Mouse (Mus musculus): Measurements from ENCODE around the gene Gucy2c. TPM values are rescaled to one million over a fixed set of nuclear protein-coding genes. Genes with fewer than 3 reads are reported as not detected.
A peak's percentile ranks its signal among the peaks of the same experiment; 100 is the strongest.

Gucy2c gene
- 72.4 and 75.1 TPM in 2 replicates for polyA plus RNA-seq (2015; fragmentation: Nextera tagmentation; extraction: Ambion mirVana)

DNA sequence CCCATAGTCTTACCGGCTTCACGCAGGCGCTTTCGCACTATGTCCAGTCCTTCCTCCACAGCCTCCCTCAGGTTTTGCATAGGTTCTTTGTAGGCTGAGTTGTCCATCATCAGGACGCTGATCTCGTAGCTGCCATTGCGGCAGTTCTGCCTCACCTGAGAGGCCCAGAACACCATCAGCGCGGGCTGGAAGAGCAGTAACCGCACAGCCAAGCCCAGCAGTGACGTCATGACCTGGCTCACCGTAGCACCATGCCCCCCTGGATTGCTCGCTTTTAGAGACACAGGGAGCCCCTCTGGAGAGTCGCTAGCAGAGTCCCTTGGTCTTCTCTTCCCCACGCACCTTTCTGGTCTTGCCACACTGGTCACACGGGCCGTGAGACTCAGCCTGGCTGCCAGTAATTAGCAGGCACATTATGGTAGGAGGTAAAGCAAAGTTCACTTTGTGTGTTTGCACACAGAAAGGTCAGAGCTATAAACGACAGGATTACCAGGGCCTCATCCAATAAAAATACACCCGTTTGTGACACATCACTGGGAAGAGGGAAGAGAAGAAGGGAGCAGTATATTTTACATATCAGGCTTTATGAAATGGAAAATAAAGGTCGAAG, at the start of gene Gucy2c:
Gene Gucy2c, minus strand, starts transcription at position 389 of the 610 bp plus-strand sequence.
- H3K4me3 ChIP-seq (replicated peaks): peak within 1 kb of the TSS; percentile 41
- H3K4me2 ChIP-seq (replicated peaks): peak within 1 kb of the TSS; percentile 38
- no peaks in the 10 kb centered on the region for H3K27me3 ChIP-seq (replicated peaks)
- peak; percentile 92 for ATAC-seq
- H3K9ac ChIP-seq: peak within 1 kb of the TSS; percentile 13
- no peaks in the 10 kb centered on the region for H3K36me3 ChIP-seq
- H3K4me1 ChIP-seq (replicated peaks): 0 out of 2 replicates have a peak, but pooled peaks cover 5% of the 10 kb centered on the region
- 59% methylated on average over 20 of the region's 20 CpGs for WGBS
- H3K27ac ChIP-seq: peak within 1 kb of the TSS; percentile 88
- H3K9me3 ChIP-seq: no peaks in the 10 kb centered on the region

DNA sequence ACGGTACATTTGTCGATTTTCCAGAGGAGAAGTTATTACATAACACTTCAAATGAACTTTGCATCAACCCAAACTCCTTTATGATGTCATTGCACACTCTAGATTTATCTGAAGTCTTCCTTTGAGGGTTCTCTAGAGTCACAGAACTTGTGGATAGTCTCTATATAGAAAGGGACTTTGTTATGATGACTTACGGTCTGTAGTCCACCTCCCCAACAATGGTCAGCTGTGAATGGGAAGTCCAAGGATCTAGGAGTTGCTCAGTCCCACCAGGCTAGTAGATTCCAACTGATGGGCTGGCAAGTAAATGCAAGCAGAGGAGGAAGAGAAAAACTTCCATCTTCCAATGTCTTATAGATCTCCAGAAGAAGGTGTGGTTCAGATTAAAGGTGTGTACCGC, 47.1 kb upstream of the Gucy2c start:
- no peaks in the 10 kb centered on the region for H3K9me3 ChIP-seq
- H3K27ac ChIP-seq: peak overlapping the region; percentile 51; the same call in 1 of the 2 replicates
- peaks cover 3% of the 10 kb centered on the region; the same call in 1 of the 2 replicates for H3K4me1 ChIP-seq (replicated peaks)
- peaks cover 6% of the 10 kb centered on the region; the same call in 1 of the 2 replicates for H3K36me3 ChIP-seq
- no peaks in the 10 kb centered on the region for H3K27me3 ChIP-seq (replicated peaks)
- ATAC-seq: no peak
- 30% methylated on average over 4 of the region's 4 CpGs for WGBS
- H3K4me3 ChIP-seq (replicated peaks): peak overlapping the region; percentile 44
- peak overlapping the region; percentile 54 for H3K4me2 ChIP-seq (replicated peaks)
- H3K9ac ChIP-seq: no peak overlapping the region

DNA sequence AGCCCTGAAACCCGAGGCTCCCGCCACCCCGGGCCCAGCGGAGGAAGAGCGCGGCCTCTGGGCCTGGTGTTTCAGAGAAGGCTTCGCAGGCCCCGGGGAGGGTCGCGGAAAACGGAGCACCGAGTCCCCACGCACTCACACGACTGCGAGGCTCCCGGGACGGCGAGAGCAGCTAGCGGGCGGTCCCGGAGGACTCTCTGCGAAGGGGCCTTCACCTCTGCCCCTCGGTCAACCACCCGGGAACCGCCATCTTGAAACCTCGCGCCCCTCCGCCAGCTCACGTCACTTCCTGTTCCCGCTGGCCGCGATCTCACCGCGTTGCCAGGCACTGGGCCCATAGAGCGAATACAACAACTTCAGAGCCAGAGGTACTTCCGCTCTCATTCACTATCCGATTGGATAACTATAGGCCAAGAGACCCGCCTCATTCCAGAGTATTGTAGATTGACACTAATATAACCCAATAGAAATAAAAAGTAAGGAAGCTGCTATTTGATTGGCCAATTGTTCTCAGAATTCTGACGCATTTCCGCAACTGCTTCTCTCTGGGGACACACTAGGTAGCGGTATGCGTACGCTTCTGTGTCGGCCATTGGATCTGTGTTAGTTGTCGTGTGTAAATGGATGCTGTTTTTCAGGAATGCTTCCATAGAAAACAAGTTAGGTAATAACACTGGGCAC, 46.5 kb upstream of the Gucy2c start, which contains the start of gene Wbp11:
Gene Wbp11, minus strand, starts transcription at position 353 of the 681 bp plus-strand sequence.
- peaks cover 3% of the 10 kb centered on the region; the same call in 1 of the 2 replicates for H3K4me1 ChIP-seq (replicated peaks)
- no peaks in the 10 kb centered on the region for H3K9me3 ChIP-seq
- under 1% methylated on average over 45 of the region's 45 CpGs for WGBS
- H3K4me2 ChIP-seq (replicated peaks): peak within 1 kb of the TSS; percentile 74
- ATAC-seq: peak; percentile 100
- H3K27me3 ChIP-seq (replicated peaks): no peaks in the 10 kb centered on the region
- H3K36me3 ChIP-seq: peaks cover 7% of the 10 kb centered on the region; the same call in 1 of the 2 replicates
- H3K27ac ChIP-seq: peak within 1 kb of the TSS; percentile 80
- H3K4me3 ChIP-seq (replicated peaks): peak within 1 kb of the TSS; percentile 98
- peak within 1 kb of the TSS; percentile 98 for H3K9ac ChIP-seq

DNA sequence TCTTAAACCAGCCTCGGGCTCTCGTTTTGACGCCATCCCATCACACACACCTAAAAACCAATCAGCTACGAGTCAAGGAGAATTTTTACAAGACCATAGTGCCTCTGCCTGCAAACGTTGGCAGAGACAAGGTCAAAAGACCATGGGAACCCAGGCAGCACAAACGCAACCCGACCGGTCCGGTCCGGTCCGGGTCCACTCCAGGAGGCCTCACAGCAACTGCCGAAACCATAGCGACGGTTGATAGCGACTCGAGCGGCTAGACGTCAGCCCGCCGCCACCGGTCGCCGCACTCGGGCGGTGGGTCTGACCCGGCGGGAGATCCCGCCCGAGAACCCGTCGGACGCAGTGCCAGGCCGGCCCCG, 45.9 kb upstream of the Gucy2c start, which contains the start of gene BC049715:
Gene BC049715, plus strand, starts transcription at position 111 of the 365 bp plus-strand sequence.
- Histone ChIP-seq H3K4me1 (replicated peaks) (peaks cover 3% of the 10 kb centered on the region; the same call in 1 of the 2 replicates), H3K36me3 (peaks cover 12% of the 10 kb centered on the region), H3K4me2 (replicated peaks) (peak within 1 kb of the TSS; percentile 74), H3K4me3 (replicated peaks) (peak within 1 kb of the TSS; percentile 98), H3K27me3 (replicated peaks) (no peaks in the 10 kb centered on the region), H3K27ac (peak within 1 kb of the TSS; percentile 80), H3K9ac (peak within 1 kb of the TSS; percentile 98), H3K9me3 (no peaks in the 10 kb centered on the region)
- under 1% methylated on average over 34 of the region's 34 CpGs for WGBS
- ATAC-seq: no peak

DNA sequence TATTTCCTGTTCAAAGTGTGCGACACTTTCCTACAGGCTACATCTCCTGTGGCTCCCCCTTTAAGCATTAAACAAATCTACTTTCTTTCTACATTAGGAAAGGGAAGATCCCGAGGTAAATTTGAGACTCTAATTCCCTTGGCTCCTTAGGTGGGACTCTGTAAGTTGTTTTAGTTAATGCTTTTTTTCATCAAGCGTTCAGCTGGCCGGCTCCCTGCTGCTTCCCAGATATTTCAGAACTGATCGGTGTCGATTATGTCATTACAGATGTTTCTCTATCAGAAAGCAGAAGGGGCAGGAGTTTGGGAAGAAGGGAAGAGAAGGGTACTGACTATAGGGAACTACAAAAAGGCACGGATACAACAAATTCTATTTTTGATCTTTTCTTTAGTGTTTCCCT, 45.6 kb upstream of the Gucy2c start:
- H3K9me3 ChIP-seq: no peaks in the 10 kb centered on the region
- peak overlapping the region; percentile 74 for H3K4me2 ChIP-seq (replicated peaks)
- ATAC-seq: no peak
- H3K27me3 ChIP-seq (replicated peaks): no peaks in the 10 kb centered on the region
- peaks cover 16% of the 10 kb centered on the region for H3K36me3 ChIP-seq
- WGBS: 20% methylated on average over 7 of the region's 7 CpGs
- H3K27ac ChIP-seq: no peak overlapping the region
- H3K4me3 ChIP-seq (replicated peaks): peak overlapping the region; percentile 98
- H3K4me1 ChIP-seq (replicated peaks): peaks cover 3% of the 10 kb centered on the region; the same call in 1 of the 2 replicates
- H3K9ac ChIP-seq: peak overlapping the region; percentile 98

DNA sequence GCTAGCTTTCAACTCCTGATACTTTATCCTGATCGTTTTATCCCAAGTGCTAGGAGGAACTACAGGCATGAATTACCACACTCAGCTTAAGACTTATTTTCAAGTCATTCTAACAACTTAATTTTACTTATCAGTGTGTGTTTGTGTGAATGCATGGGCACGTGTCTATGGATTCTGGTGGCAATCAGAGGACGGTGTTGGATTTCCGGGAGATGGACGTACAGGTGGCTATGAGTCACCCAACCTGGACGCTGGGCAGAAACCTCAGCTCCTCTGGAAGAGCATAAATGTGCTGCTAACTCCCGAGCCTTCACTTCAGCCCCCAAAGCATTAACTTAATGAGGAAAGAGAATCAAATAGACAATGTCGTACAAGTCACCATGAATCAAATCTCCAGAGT, 43.4 kb upstream of the Gucy2c start:
- no peak overlapping the region for H3K27ac ChIP-seq
- ATAC-seq: no peak

DNA sequence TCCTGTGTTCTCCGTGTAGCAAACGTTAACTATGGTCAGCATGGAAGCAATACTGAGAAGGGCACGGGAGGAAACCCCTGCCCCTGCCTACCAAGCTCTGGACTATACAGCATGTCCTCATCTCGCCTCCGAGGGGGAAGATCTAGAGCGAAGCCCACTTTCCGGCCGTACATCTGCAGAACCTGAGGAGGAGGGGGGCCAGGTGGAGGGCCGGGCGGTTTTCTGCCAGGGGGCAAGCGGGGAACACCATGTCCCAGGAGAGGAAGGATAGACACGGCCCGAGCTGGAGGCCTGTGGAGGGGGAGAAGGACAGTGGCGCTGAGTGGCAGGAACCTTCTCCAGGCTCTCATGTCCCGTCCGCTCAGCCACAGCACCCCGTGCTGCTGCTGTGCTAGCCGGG, 39.5 kb upstream of the Gucy2c start:
- ATAC-seq: no peak
- Histone ChIP-seq H3K27ac (no peak overlapping the region), H3K4me3 (replicated peaks) (no peak overlapping the region), H3K9ac (no peak overlapping the region), H3K36me3 (peaks cover 60% of the 10 kb centered on the region), H3K4me1 (replicated peaks) (no peaks in the 10 kb centered on the region), H3K9me3 (no peaks in the 10 kb centered on the region), H3K4me2 (replicated peaks) (no peak overlapping the region), H3K27me3 (replicated peaks) (no peaks in the 10 kb centered on the region)
- WGBS: 92% methylated on average over 18 of the region's 18 CpGs

More for the DNA sequence above, 43.4 kb upstream of the Gucy2c start:
- Histone ChIP-seq H3K9me3 (no peaks in the 10 kb centered on the region), H3K27me3 (replicated peaks) (no peaks in the 10 kb centered on the region), H3K36me3 (peaks cover 36% of the 10 kb centered on the region), H3K9ac (no peak overlapping the region), H3K4me2 (replicated peaks) (no peak overlapping the region), H3K4me3 (replicated peaks) (no peak overlapping the region), H3K4me1 (replicated peaks) (peaks cover 3% of the 10 kb centered on the region; the same call in 1 of the 2 replicates)
- 91% methylated on average over 8 of the region's 8 CpGs for WGBS

DNA sequence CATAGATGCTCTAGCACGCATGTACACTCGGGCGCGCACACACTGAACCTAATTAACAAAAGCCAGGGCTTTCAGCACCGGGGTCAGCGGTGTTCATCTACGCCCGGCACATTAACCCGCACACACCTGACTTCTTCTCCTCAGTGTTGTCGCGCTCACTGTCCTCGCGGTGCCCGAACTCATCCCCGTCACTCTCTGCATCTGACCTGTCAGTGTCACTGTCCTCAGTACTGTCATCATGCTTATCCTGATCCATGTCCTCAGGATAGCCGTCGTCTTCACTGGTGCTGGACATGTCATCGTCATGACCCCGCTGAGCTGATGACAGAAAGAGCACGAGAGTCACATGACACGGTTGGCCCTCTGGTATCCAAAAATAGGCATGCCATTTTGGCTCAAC, 38.8 kb upstream of the Gucy2c start:
- Histone ChIP-seq H3K4me3 (replicated peaks) (no peak overlapping the region), H3K4me1 (replicated peaks) (no peaks in the 10 kb centered on the region), H3K9me3 (no peaks in the 10 kb centered on the region), H3K9ac (no peak overlapping the region), H3K27ac (no peak overlapping the region), H3K4me2 (replicated peaks) (no peak overlapping the region), H3K36me3 (peaks cover 67% of the 10 kb centered on the region), H3K27me3 (replicated peaks) (no peaks in the 10 kb centered on the region)
- ATAC-seq: no peak
- 96% methylated on average over 21 of the region's 21 CpGs for WGBS

DNA sequence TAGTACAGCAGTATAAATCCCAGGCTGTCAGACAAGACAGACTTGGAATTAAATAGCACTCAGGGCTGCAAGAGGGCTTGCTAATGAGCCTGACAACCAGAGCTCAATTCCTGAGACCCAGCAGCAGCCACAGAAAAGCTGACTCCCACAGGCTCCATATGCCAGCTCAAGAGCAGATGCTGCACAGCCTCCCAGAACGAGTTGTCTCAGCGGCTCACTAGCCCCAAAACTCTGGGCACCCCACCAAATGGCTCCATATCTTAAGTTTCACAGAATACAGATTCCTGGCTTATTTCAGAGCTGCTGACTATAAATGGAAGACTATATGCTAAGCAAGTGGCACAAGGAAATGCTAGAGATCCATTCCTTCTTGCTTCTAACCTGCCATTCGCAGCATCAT, 36.0 kb upstream of the Gucy2c start:
- ATAC-seq: no peak
- no peak overlapping the region for H3K27ac ChIP-seq
- H3K4me3 ChIP-seq (replicated peaks): no peak overlapping the region
- H3K4me1 ChIP-seq (replicated peaks): no peaks in the 10 kb centered on the region; the same call in 1 of the 2 replicates
- H3K9me3 ChIP-seq: no peaks in the 10 kb centered on the region
- H3K27me3 ChIP-seq (replicated peaks): no peaks in the 10 kb centered on the region
- H3K4me2 ChIP-seq (replicated peaks): no peak overlapping the region
- WGBS: 93% methylated on average over 3 of the region's 3 CpGs
- peaks cover 65% of the 10 kb centered on the region for H3K36me3 ChIP-seq
- no peak overlapping the region for H3K9ac ChIP-seq

DNA sequence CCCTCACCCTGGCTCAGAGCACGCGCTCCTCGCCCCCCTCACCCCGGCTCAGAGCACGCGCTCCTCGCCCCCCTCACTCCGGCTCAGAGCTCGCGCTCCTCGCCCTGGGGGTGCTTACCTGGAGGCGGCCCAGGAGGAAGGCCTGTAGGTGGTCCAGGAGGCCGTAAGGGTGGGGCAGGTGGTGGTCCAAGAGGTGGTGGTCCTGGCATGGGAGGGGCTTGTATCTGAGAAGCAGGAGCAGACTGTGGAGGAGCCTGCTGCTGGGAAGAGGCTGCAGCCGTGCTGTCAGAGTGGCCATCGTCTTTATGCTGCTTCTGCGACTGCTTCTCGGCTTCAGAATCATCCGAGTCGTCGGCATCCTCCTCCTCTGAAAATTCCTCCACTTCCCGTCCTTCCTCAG, 35.3 kb upstream of the Gucy2c start:
- Histone ChIP-seq H3K27me3 (replicated peaks) (no peaks in the 10 kb centered on the region), H3K36me3 (peaks cover 59% of the 10 kb centered on the region), H3K4me1 (replicated peaks) (no peaks in the 10 kb centered on the region; the same call in 1 of the 2 replicates), H3K4me2 (replicated peaks) (no peak overlapping the region), H3K27ac (no peak overlapping the region), H3K9ac (no peak overlapping the region), H3K4me3 (replicated peaks) (no peak overlapping the region), H3K9me3 (no peaks in the 10 kb centered on the region)
- no peak for ATAC-seq
- WGBS: 93% methylated on average over 21 of the region's 21 CpGs

DNA sequence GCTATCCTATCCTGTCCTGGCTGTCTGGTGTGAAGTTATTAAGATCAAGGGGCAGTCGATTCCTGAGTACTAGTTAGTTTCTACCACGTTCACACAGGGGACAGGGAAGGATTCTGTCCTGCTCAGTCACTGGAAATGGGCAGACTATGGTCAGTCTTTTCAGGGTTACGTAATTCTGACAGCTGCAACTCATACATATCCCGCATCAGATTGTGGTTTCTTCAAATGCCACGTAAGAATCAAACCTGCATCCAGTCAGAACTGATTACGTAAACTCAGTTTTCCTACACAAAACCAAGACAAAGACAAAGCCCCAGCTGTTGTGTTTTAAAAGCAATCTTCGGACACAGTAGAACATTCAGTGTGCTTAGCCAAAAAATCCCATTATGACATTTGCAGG, 33.8 kb upstream of the Gucy2c start:
- no peak for ATAC-seq
- Histone ChIP-seq H3K4me2 (replicated peaks) (no peak overlapping the region), H3K9me3 (no peaks in the 10 kb centered on the region), H3K27me3 (replicated peaks) (no peaks in the 10 kb centered on the region), H3K4me1 (replicated peaks) (peaks cover 6% of the 10 kb centered on the region; the same call in 1 of the 2 replicates), H3K36me3 (peaks cover 44% of the 10 kb centered on the region), H3K27ac (no peak overlapping the region), H3K9ac (no peak overlapping the region), H3K4me3 (replicated peaks) (no peak overlapping the region)
- WGBS: 96% methylated on average over 7 of the region's 7 CpGs

DNA sequence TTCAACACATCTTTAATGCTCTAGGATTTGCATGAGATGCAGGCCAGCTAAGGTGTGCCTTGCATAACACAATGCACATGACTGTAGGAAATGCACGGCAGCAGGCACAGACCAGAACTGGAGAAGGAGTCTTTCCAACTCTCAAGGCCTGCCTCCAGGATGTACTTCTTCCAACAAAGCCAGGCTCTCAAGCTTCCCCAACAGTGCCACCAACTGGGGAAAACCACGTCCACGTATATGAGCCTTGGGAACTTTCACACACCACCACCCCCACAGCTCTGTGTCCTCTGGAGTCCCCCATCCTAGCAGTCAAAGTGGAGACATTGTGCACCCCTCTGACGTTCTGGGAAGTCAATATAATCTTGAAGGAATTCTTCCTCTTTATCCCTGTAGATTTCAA, 31.6 kb upstream of the Gucy2c start:
- H3K4me3 ChIP-seq (replicated peaks): no peak overlapping the region
- ATAC-seq: no peak
- WGBS: 35% methylated on average over 4 of the region's 4 CpGs
- H3K27ac ChIP-seq: no peak overlapping the region
- no peak overlapping the region for H3K9ac ChIP-seq
- peaks cover 13% of the 10 kb centered on the region for H3K4me1 ChIP-seq (replicated peaks)
- no peak overlapping the region for H3K4me2 ChIP-seq (replicated peaks)
- no peaks in the 10 kb centered on the region for H3K27me3 ChIP-seq (replicated peaks)
- H3K9me3 ChIP-seq: no peaks in the 10 kb centered on the region
- peaks cover 33% of the 10 kb centered on the region for H3K36me3 ChIP-seq
